Mouse (Mus musculus): ENCODE results near the gene Ptger1. TPM values are rescaled to one million over a fixed set of nuclear protein-coding genes. Genes with fewer than 3 reads are reported as not detected.

Gene Ptger1
- total RNA-seq, 4 experiments from 2014 or later, result 0.15 to 0.16 TPM; not detected in 2

GRCm38 (mm10) chr8:83695351-83696106 is 29.1 kb downstream of the Ptger1 start:
- no peak for DNase-seq (ENCODE audit: low spot score in 2 of 2)

GRCm38 (mm10) chr8:83697374-83698220 is 31.1 kb downstream of the Ptger1 start:
- peak; percentile 24 to 36 for DNase-seq (ENCODE audit: low spot score in 2 of 2)

- DNase-seq (ENCODE audit: low spot score in 2 of 2), result no peak
Observed at GRCm38 (mm10) chr8:83698291-83698660, 31.8 kb downstream of the Ptger1 start.

- peak; percentile 62 to 65 for DNase-seq (ENCODE audit: low spot score in 2 of 2)
Observed at GRCm38 (mm10) chr8:83698661-83699453, 32.4 kb downstream of the Ptger1 start, which contains the start of gene Pkn1. Gene Pkn1, minus strand, starts transcription at chr8:83699179.

- DNase-seq (ENCODE audit: low spot score in 2 of 2), result no peak
Observed at GRCm38 (mm10) chr8:83699566-83699965, 33.1 kb downstream of the Ptger1 start.

- DNase-seq (ENCODE audit: low spot score in 2 of 2), result no peak
Observed at GRCm38 (mm10) chr8:83700423-83701085, 34.1 kb downstream of the Ptger1 start.

GRCm38 (mm10) chr8:83703426-83703825 is 36.9 kb downstream of the Ptger1 start:
- no peak for DNase-seq (ENCODE audit: low spot score in 2 of 2)

GRCm38 (mm10) chr8:83706411-83706810 is 39.9 kb downstream of the Ptger1 start:
- no peak for DNase-seq (ENCODE audit: low spot score in 2 of 2)

- DNase-seq (ENCODE audit: low spot score in 2 of 2), result no peak
Observed at GRCm38 (mm10) chr8:83707554-83707953, 41.1 kb downstream of the Ptger1 start.

- DNase-seq (ENCODE audit: low spot score in 2 of 2), result no peak
Observed at GRCm38 (mm10) chr8:83714676-83715030, 48.2 kb downstream of the Ptger1 start.

- peak; percentile 92 to 96 for DNase-seq (ENCODE audit: low spot score in 2 of 2)
Observed at GRCm38 (mm10) chr8:83715031-83715690, 48.7 kb downstream of the Ptger1 start, which contains the start of gene Ddx39. Gene Ddx39, plus strand, starts transcription at chr8:83715177.

- no peak for DNase-seq (ENCODE audit: low spot score in 2 of 2)
Observed at GRCm38 (mm10) chr8:83715771-83716170, 49.3 kb downstream of the Ptger1 start.

GRCm38 (mm10) chr8:83716563-83716962 is 50.1 kb downstream of the Ptger1 start:
- no peak for DNase-seq (ENCODE audit: low spot score in 2 of 2)

- DNase-seq (ENCODE audit: low spot score in 2 of 2), result no peak
Observed at GRCm38 (mm10) chr8:83719048-83719447, 52.6 kb downstream of the Ptger1 start.

GRCm38 (mm10) chr8:83719693-83720092 is 53.2 kb downstream of the Ptger1 start:
- no peak for DNase-seq (ENCODE audit: low spot score in 2 of 2)

GRCm38 (mm10) chr8:83721405-83722025 is 55.0 kb downstream of the Ptger1 start:
- DNase-seq (ENCODE audit: low spot score in 2 of 2), result peak in 1 of 2 experiments; percentile 42
